Mouse (Mus musculus): ENCODE measurements at regions not wholly inside any gene's neighbourhood (a gene's known extent, or its start where the extent isn't known, plus 50 kb on each side); places are given as distances from the start of the nearest gene placed in this dataset.
"Not testable (repeated sequence)": the region's sequence is repeated elsewhere in the genome, so short reads cannot be mapped to it uniquely, and the experiment has no call there.

- in situ Hi-C loops (cut with MboI, MseI) = no loop called here
Observed at GRCm38 (mm10) chr1:5220668-5221408, 413.1 kb downstream of the Gm37988 start.

GRCm38 (mm10) chr1:5227866-5228265 is 420.2 kb downstream of the Gm37988 start:
- in situ Hi-C loops (cut with MboI, MseI) = no loop called here

- in situ Hi-C loops (cut with MboI, MseI) = no loop called here
Observed at GRCm38 (mm10) chr1:5231218-5231617, 423.5 kb downstream of the Gm37988 start.

- in situ Hi-C loops (cut with MboI, MseI) = no loop called here
Observed at GRCm38 (mm10) chr1:5231961-5232846, 424.5 kb downstream of the Gm37988 start.

GRCm38 (mm10) chr1:5232847-5233245 is 425.2 kb downstream of the Gm37988 start:
- in situ Hi-C loops (cut with MboI, MseI) = no loop called here

- in situ Hi-C loops (cut with MboI, MseI) = no loop called here
Observed at GRCm38 (mm10) chr1:5243186-5243585, 435.5 kb downstream of the Gm37988 start.

GRCm38 (mm10) chr1:5260874-5261273 is 453.2 kb downstream of the Gm37988 start:
- in situ Hi-C loops (cut with MboI, MseI) = not testable (repeated sequence)

GRCm38 (mm10) chr1:5261297-5261696 is 453.6 kb downstream of the Gm37988 start:
- in situ Hi-C loops (cut with MboI, MseI) = not testable (repeated sequence)

- in situ Hi-C loops (cut with MboI, MseI) = no loop called here
Observed at GRCm38 (mm10) chr1:5273938-5274337, 466.2 kb downstream of the Gm37988 start.

- in situ Hi-C loops (cut with MboI, MseI) = no loop called here
Observed at GRCm38 (mm10) chr1:5294570-5294969, 486.9 kb downstream of the Gm37988 start.

- in situ Hi-C loops (cut with MboI, MseI) = no loop called here
Observed at GRCm38 (mm10) chr1:5297627-5298026, 489.9 kb downstream of the Gm37988 start.

GRCm38 (mm10) chr1:5311656-5312055 is 504.0 kb downstream of the Gm37988 start:
- in situ Hi-C loops (cut with MboI, MseI) = no loop called here

GRCm38 (mm10) chr1:5315839-5316238 is 508.1 kb downstream of the Gm37988 start:
- in situ Hi-C loops (cut with MboI, MseI) = no loop called here

GRCm38 (mm10) chr1:5317088-5317487 is 509.4 kb downstream of the Gm37988 start:
- in situ Hi-C loops (cut with MboI, MseI) = no loop called here

GRCm38 (mm10) chr1:5326311-5326710 is 518.6 kb downstream of the Gm37988 start:
- in situ Hi-C loops (cut with MboI, MseI) = loop anchor here (10.0 kb wide), 1 partner anchor 1688 kb away; no protein-coding TSS in a partner anchor

Measured in regulatory T cell (primary cell).